Mouse (Mus musculus): ENCODE results near the gene Cd55b.

Cd55b gene

DNA sequence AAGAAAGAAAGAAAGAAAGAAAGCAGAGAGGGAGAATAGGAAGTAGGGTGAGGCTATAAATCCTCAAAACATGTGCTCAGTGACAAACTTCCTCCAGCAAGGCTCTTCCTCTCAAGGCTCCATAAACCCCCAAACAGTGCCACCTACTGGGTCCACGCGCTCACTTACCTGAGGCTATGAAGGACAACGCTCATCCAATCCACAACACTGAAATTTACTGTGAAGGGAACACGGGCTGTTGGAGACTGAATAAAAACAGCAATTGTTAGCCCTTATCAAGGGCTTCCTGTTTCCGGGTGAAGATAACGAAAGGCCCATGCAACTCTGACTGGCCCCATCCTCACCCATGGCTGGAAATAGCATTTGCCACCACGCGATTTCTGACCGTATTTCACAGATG lies 80.4 kb downstream of the Cd55b start:
- no peak for DNase-seq (ENCODE audit: extremely low read depth, low read depth, low spot score)

Measured in fat pad, adult 2 months (tissue).